Mouse (Mus musculus) myocyte (in vitro differentiated cells): ENCODE results near the gene Ubr2. TPM values are rescaled to one million over a fixed set of nuclear protein-coding genes. Genes with fewer than 3 reads are reported as not detected.

ENCODE experiments used
- H3K27me3 ChIP-seq: one replicate; pipeline ENCODE4 v1.6.1; 2011; ENCODE audit not compliant: control insufficient read depth, insufficient read depth, insufficient read length
- H3K36me3 ChIP-seq: one replicate; pipeline ENCODE4 v1.6.1; 2011; ENCODE audit not compliant: control insufficient read depth, insufficient read depth
- H3K4me2 ChIP-seq: one replicate; pipeline ENCODE4 v1.6.1; 2011; ENCODE audit warnings: low read depth, control low read depth
- H3K4me3 ChIP-seq: one replicate; pipeline ENCODE4 v1.5.1; 2011; ENCODE audit warnings: mild to moderate bottlenecking, control low read depth, moderate library complexity
- H3K79me2 ChIP-seq: one replicate; pipeline ENCODE4 v1.6.1; 2011; ENCODE audit not compliant: control insufficient read depth, insufficient read depth
- H3ac ChIP-seq: one replicate; pipeline ENCODE4 v1.6.1; 2011; ENCODE audit not compliant: control insufficient read depth, insufficient read length
- CEBPB ChIP-seq: IDR thresholded peaks from 2 replicates; pipeline ENCODE4 v1.6.1; 2011; ENCODE audit warnings: mild to moderate bottlenecking, moderate library complexity; ENCODE audit not compliant: poor library complexity, insufficient read depth, severe bottlenecking
- E2F4 ChIP-seq: IDR thresholded peaks from one replicate; pipeline ENCODE4 v1.6.1; 2011; ENCODE audit warnings: mild to moderate bottlenecking, control low read depth, moderate library complexity; ENCODE audit not compliant: insufficient read depth
- MAX ChIP-seq: IDR thresholded peaks from one replicate; pipeline ENCODE4 v1.6.1; 2011; ENCODE audit warnings: low read depth, mild to moderate bottlenecking, control low read depth
- MYOD1 ChIP-seq, 3 experiments: IDR thresholded peaks; one replicate each; pipeline ENCODE4 v1.6.1; 2011; ENCODE audit warnings: control low read depth in 2 of 3, low read depth in 2 of 3, mild to moderate bottlenecking in 2 of 3, moderate library complexity in 1 of 3; ENCODE audit not compliant: insufficient read length in 2 of 3, control insufficient read depth in 1 of 3
- MYOG ChIP-seq, 3 experiments: IDR thresholded peaks; one replicate each; pipeline ENCODE4 v1.6.1; 2011; ENCODE audit warnings: control low read depth in 2 of 3, low read depth in 2 of 3, mild to moderate bottlenecking in 2 of 3; ENCODE audit not compliant: insufficient read length in 2 of 3, control insufficient read depth in 1 of 3, insufficient read depth in 1 of 3
- POLR2A ChIP-seq: IDR thresholded peaks from one replicate; pipeline ENCODE4 v1.6.1; 2011; ENCODE audit warnings: low read depth, mild to moderate bottlenecking, control low read depth, moderate library complexity; ENCODE audit not compliant: insufficient read length
- POLR2AphosphoS2 ChIP-seq: IDR thresholded peaks from one replicate; pipeline ENCODE4 v1.6.1; 2011; ENCODE audit warnings: low read depth, control low read depth; ENCODE audit not compliant: insufficient read length
- REST ChIP-seq: IDR thresholded peaks from one replicate; pipeline ENCODE4 v1.6.1; 2011; ENCODE audit warnings: mild to moderate bottlenecking, control low read depth, moderate library complexity; ENCODE audit not compliant: insufficient read depth, insufficient read length
- SRF ChIP-seq: IDR thresholded peaks from one replicate; pipeline ENCODE4 v1.6.1; 2011; ENCODE audit warnings: low read depth; ENCODE audit not compliant: control insufficient read depth, insufficient read length
- TCF12 ChIP-seq: IDR thresholded peaks from one replicate; pipeline ENCODE4 v1.6.1; 2011; ENCODE audit warnings: mild to moderate bottlenecking, control low read depth; ENCODE audit not compliant: poor library complexity, insufficient read depth, severe bottlenecking
- TCF3 ChIP-seq: IDR thresholded peaks from one replicate; pipeline ENCODE4 v1.6.1; 2011; ENCODE audit warnings: low read depth, control low read depth; ENCODE audit not compliant: insufficient read length
- USF1 ChIP-seq: IDR thresholded peaks from one replicate; pipeline ENCODE4 v1.6.1; 2011; ENCODE audit warnings: low read depth, mild to moderate bottlenecking, control low read depth, moderate library complexity
- polyA plus RNA-seq: library from polyadenylated mRNA; unstranded; fragments of >200 nt; fragmentation: generic; extraction: Trizol; gene quantifications from one replicate; pipeline ENCODE4 v1.2.1, GENCODE M21; 2012; ENCODE audit warnings: missing spikeins

Ubr2 gene
- polyA plus RNA-seq, 1 experiment = 36.9 TPM

DNA sequence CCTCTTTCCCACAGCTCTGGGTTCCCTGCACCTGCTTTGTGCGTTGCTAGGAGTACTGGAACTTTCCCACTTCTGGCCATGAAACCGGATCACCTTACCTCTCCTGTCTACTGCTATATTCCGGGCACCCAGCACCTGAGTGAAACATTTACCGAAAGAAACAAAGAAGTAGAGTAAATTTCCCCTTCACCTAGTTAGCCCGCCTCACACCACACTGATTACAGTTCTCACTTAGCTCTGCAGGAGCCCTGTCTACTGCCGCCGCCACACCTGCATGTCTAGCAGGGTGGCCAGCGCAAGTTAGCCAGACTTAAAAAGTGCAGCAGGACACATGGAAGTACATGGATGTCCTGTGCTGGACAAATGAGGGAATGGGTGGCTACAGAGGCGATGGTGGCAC is 127.2 kb downstream of the Ubr2 start:
- H3K4me3 ChIP-seq = no peak overlapping the region
- peaks cover 8% of the 10 kb centered on the region for H3K79me2 ChIP-seq
- H3K4me2 ChIP-seq = no peak overlapping the region
- TF ChIP-seq TCF12 (no peak), POLR2AphosphoS2 (no peak), USF1 (no peak), POLR2A (no peak), SRF (no peak), CEBPB (no peak), MYOG (IDR thresholded peaks at IDR 0.05; ENCODE audit: control insufficient read depth in 1 of 3, insufficient read depth in 1 of 3, insufficient read length in 2 of 3, low read depth in 2 of 3) (no peak), MAX (no peak), TCF3 (no peak), MYOD1 (IDR thresholded peaks at IDR 0.05; ENCODE audit: control insufficient read depth in 1 of 3, insufficient read length in 2 of 3, low read depth in 2 of 3) (no peak), E2F4 (no peak), REST (no peak)
- no peaks in the 10 kb centered on the region for H3K36me3 ChIP-seq
- H3ac ChIP-seq = no peak overlapping the region
- H3K27me3 ChIP-seq = no peaks in the 10 kb centered on the region

DNA sequence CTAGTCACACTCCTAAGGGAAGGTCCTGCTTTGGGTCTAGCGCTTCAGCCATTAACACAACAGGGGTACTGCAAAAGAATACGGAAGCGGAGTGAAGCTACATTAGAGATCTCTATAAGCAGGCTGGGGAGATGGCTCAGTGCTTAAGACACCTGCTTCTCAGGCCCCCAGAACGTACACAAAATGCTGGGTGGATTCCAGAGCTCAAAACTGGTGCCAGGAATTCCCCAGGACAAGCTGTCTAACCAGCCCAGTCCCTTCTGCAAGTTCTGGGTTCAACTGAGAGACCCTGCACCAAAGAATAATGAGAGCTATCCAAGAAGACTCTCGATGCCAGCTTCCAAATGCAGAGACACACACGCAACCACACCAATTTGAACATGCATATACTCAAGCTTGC is 128.6 kb downstream of the Ubr2 start:
- no peak overlapping the region for H3K4me3 ChIP-seq
- H3ac ChIP-seq = no peak overlapping the region
- no peaks in the 10 kb centered on the region for H3K36me3 ChIP-seq
- H3K79me2 ChIP-seq = peaks cover 3% of the 10 kb centered on the region
- no peak overlapping the region for H3K4me2 ChIP-seq
- H3K27me3 ChIP-seq = no peaks in the 10 kb centered on the region
- TF ChIP-seq USF1 (no peak), E2F4 (no peak), CEBPB (no peak)

DNA sequence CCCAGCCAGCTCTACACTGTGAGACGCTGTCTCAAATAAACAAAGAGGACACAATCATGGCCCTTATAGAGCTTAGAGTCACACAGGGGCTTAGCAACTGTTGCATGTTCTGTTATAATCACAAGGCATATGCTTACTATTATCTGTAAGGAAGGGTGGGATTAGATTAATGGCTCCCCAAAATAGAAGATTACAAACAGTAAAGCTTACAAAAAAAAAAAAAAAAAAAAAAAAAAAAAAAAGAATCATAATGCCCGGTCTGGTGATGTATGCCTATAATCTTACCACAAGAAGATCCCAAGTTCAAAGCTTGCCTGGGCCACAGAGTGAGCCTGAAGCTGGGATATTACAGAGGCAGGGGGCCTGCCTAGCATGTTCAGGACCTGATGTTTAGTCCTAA is 130.0 kb downstream of the Ubr2 start:
- Histone ChIP-seq H3K27me3 (no peaks in the 10 kb centered on the region), H3K4me3 (no peak overlapping the region), H3K4me2 (peak overlapping the region; percentile 58), H3K36me3 (no peaks in the 10 kb centered on the region), H3ac (no peak overlapping the region), H3K79me2 (peaks cover 3% of the 10 kb centered on the region)
- TF ChIP-seq SRF (no peak), USF1 (no peak), POLR2AphosphoS2 (no peak), CEBPB (no peak), TCF3 (no peak), E2F4 (no peak), REST (no peak), TCF12 (no peak), MAX (no peak), POLR2A (no peak), MYOD1 (IDR thresholded peaks at IDR 0.05; ENCODE audit: control insufficient read depth in 1 of 3, insufficient read length in 2 of 3, low read depth in 2 of 3) (no peak), MYOG (IDR thresholded peaks at IDR 0.05; ENCODE audit: control insufficient read depth in 1 of 3, insufficient read depth in 1 of 3, insufficient read length in 2 of 3, low read depth in 2 of 3) (no peak)

DNA sequence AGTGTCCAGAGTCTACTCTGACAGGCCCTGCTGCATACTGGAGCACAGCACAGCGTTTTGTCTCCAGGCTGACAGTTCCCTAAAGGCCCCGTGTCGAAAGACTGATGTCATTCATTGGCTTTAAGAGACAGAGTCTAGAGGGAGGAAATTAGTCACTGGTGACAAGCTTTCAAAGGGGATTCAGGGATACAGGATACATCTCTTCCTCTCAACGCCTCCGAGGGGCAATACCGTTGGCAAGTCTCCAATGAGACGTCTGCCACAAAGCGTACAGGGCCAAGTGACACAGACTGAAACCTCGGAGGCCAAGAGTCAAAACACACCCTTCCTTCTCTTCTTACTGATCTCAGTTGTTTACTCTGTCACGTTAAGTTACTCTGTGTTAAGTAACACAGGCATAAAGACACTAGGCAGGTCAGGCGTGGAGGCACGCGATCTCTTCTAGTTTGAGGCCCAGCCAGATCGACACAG is 130.5 kb downstream of the Ubr2 start:
- TF ChIP-seq E2F4 = no peak
- peak; percentile 14; the same call in 1 of the 2 replicates for TF ChIP-seq CEBPB
- H3K4me3 ChIP-seq = no peak overlapping the region
- H3K36me3 ChIP-seq = no peaks in the 10 kb centered on the region
- H3K79me2 ChIP-seq = peaks cover 2% of the 10 kb centered on the region
- no peaks in the 10 kb centered on the region for H3K27me3 ChIP-seq
- no peak overlapping the region for H3ac ChIP-seq
- peak overlapping the region; percentile 58 for H3K4me2 ChIP-seq

Other genes starting within 250 kb of the Ubr2 start
- gene Ptcra, start 246.8 kb downstream of the Ubr2 start, polyA plus RNA-seq = 0.06 TPM
- gene 2310039H08Rik, start 237.9 kb downstream of the Ubr2 start, polyA plus RNA-seq = 63.8 TPM
- 74.3 TPM for gene Rpl7l1, start 227.9 kb downstream of the Ubr2 start, polyA plus RNA-seq
- gene Bicral, start 152.1 kb downstream of the Ubr2 start, polyA plus RNA-seq = 5.1 TPM
- gene Tbcc, start 119.9 kb downstream of the Ubr2 start, polyA plus RNA-seq = 46.1 TPM
- not detected for gene Prph2, start 100.1 kb downstream of the Ubr2 start, polyA plus RNA-seq